Mouse (Mus musculus) midbrain, postnatal 0 days (tissue): Measurements from ENCODE around the gene Nras. TPM values are rescaled to one million over a fixed set of nuclear protein-coding genes. Genes with fewer than 3 reads are reported as not detected.

Source experiments
- ATAC-seq: fragments of 200-750 bp; cut with Nextera tagmentation; 2 replicates; pipeline ENCODE4 v1.8.0; 2017; ENCODE audit warnings: moderate number of reproducible peaks, mild to moderate bottlenecking, moderate TSS enrichment, moderate library complexity; ENCODE audit not compliant: low FRiP score
- DNase-seq: peaks from one replicate; pipeline ENCODE4 v3.0.0-alpha.2; 2015; ENCODE audit warnings: low spot score
- H3K27ac ChIP-seq: fragments of 300-500 bp; sonication (generic); 2 replicates; pipeline ENCODE4 v1.5.1; 2014; ENCODE audit warnings: low read depth, mild to moderate bottlenecking, low read length, mixed read lengths
- H3K27me3 ChIP-seq: fragments of 300-500 bp; sonication (generic); 2 replicates; pipeline ENCODE4 v1.6.1; 2014; ENCODE audit warnings: low read length, control low read depth, mixed read lengths; ENCODE audit not compliant: insufficient read depth
- H3K36me3 ChIP-seq: fragments of 300-500 bp; sonication (generic); 2 replicates; pipeline ENCODE4 v1.6.1; 2014; ENCODE audit warnings: low read length, control low read depth, mixed read lengths; ENCODE audit not compliant: insufficient read depth
- H3K4me1 ChIP-seq: fragments of 300-500 bp; sonication (generic); 2 replicates; pipeline ENCODE4 v1.6.1; 2014; ENCODE audit warnings: mild to moderate bottlenecking, control low read depth, antibody characterized with exemption, low read length, mixed read lengths; ENCODE audit not compliant: insufficient read depth
- H3K4me2 ChIP-seq: fragments of 300-500 bp; sonication (generic); 2 replicates; pipeline ENCODE4 v1.6.1; 2014; ENCODE audit warnings: low read depth, mild to moderate bottlenecking, low read length, mixed read lengths; ENCODE audit not compliant: poor library complexity, severe bottlenecking
- H3K4me3 ChIP-seq: fragments of 300-500 bp; sonication (generic); 2 replicates; pipeline ENCODE4 v1.5.1; 2014; ENCODE audit warnings: low read depth, mild to moderate bottlenecking, low read length, moderate library complexity
- H3K9ac ChIP-seq: fragments of 300-500 bp; sonication (generic); replicated peaks from 2 replicates; pipeline ENCODE4 v1.6.1; 2014; ENCODE audit warnings: mild to moderate bottlenecking, low read length, moderate library complexity, mixed read lengths; ENCODE audit not compliant: poor library complexity, severe bottlenecking
- H3K9me3 ChIP-seq: fragments of 300-500 bp; sonication (generic); 2 replicates; pipeline ENCODE4 v1.6.1; 2016; ENCODE audit warnings: low read length, control low read depth
- CTCF ChIP-seq: IDR thresholded peaks from 2 replicates; pipeline ENCODE4 v1.5.1; 2016; ENCODE audit warnings: antibody characterized with exemption, mild to moderate bottlenecking
- WGBS: fragments of 180-500 bp; shearing (Covaris S2); extraction: QIAGEN DNeasy Blood & Tissue Kit; methylation state at CpG from one replicate; pipeline ENCODE4 v1.1.7; 2014; 5-methylcytosine and 5-hydroxymethylcytosine counted together
- polyA plus RNA-seq: library from polyadenylated mRNA; unstranded; fragments of >200 nt; fragmentation: Nextera tagmentation; extraction: Ambion mirVana; gene quantifications from 2 replicates; pipeline ENCODE4 v1.2.1, GENCODE M21; 2015
- total RNA-seq: library from RNA; depleted of rRNA; stranded (reverse); fragments of >200 nt; gene quantifications from 2 replicates; pipeline ENCODE4 v1.2.3, GENCODE M21; 2014; rRNA removed

The Nras gene
- 51.3 and 60.3 TPM in 2 replicates for total RNA-seq
- polyA plus RNA-seq: 60.3 and 67.9 TPM in 2 replicates

DNA sequence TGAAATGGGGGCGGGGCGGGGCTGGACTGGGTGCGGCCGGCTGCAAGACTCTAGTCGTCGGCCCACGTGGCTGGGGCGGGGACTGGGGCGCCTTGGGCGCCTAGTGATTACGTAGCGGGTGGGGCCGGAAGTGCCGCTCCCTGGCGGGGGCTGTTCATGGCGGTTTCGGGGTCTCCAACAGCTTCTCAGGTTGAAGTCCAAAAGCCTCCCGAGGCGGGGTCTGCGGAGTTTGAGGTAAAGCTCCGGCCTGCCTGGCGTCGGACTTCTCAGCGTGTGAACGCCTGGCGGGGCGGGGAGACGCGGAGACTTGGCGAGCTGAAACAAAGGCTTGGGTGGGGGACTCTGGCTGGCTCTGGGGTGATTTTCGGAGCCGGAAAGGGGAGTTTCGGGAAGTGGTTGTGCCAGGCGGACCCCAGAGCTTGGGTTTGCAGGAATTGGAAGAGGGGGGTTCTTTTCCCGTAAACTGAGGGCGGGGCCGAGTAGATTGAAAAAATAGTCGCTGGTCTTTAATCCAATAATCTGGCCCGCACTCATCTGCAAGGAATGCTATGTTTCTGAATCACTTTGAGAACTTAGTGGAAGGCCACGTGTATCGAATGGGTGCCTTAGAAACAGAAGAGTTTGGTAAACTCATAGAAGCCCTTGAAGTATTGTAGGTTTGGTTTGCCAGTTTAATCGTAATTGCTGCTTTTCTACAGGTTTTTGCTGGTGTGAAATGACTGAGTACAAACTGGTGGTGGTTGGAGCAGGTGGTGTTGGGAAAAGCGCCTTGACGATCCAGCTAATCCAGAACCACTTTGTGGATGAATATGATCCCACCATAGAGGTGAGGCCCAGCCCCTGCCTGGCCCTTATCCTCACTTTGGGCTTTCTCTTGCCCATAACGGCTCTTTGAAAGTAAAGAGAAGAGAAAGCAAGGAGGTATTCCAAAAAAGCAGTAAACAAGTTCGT is at the start of gene Nras:
Gene Nras (plus strand): TSS at position 79 of the 951 bp plus-strand sequence.
- Histone ChIP-seq H3K27me3 (no peaks in the 10 kb centered on the region), H3K36me3 (peaks cover 47% of the 10 kb centered on the region), H3K27ac (peak within 1 kb of the TSS; percentile 79), H3K4me1 (no peaks in the 10 kb centered on the region), H3K9me3 (no peaks in the 10 kb centered on the region), H3K4me3 (peak within 1 kb of the TSS; percentile 69), H3K4me2 (peak within 1 kb of the TSS; percentile 66), H3K9ac (peak within 1 kb of the TSS; percentile 81)
- peak; percentile 97 for DNase-seq
- peak; percentile 99 for ATAC-seq
- 0 out of 2 replicates have a peak, but pooled peaks have one; percentile 3 for TF ChIP-seq CTCF
- 3% methylated on average over 46 of the region's 46 CpGs for WGBS

DNA sequence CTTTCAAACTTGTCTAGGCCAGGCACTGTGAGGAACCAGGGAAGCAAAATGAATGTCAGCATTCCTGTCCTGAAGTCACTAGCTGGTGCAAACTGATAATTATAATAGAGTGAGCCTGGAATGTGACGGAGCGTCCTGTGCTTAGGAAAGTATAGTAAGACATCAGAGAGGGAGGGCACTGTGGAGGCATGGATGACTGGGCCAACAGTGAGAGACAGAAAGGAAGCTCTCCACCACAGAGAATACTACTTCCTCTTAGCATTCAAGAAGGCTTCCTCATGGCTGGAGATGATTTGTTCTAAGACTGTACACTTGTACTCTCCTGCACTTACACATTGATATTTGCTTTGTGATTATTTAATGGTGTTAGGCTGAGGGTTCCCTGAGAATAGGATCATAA is 40.7 kb upstream of the Nras start:
- H3K4me3 ChIP-seq: no peak overlapping the region
- no peaks in the 10 kb centered on the region for H3K9me3 ChIP-seq
- no peak overlapping the region for H3K9ac ChIP-seq
- DNase-seq (no peak), ATAC-seq (no peak)
- TF ChIP-seq CTCF: no peak
- no peaks in the 10 kb centered on the region for H3K36me3 ChIP-seq
- H3K27ac ChIP-seq: no peak overlapping the region
- H3K4me1 ChIP-seq: peaks cover 4% of the 10 kb centered on the region; the same call in 1 of the 2 replicates
- no peaks in the 10 kb centered on the region for H3K27me3 ChIP-seq
- H3K4me2 ChIP-seq: no peak overlapping the region
- WGBS: 62% methylated on average over 2 of the region's 2 CpGs

DNA sequence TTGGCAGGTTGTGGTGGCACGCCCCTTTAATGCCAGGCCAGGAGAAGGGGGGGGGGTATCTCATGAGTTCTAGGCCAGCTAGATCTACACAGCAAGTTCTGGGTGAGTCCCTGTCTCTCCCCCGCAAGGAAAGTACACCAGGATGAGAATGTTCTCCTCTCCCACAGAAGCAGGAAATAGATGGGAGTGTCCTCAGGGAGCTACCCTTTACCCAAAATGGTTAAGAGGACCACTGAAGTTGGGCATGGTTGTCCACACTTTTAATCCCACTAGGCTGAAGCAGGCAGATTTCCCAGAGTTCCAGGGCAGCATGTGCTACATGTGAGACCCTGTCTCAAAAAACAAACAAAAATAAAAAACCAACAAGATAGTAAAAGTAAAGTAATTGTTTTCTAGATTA is 38.6 kb upstream of the Nras start:
- no peak overlapping the region for H3K9ac ChIP-seq
- H3K36me3 ChIP-seq: no peaks in the 10 kb centered on the region
- no peaks in the 10 kb centered on the region for H3K9me3 ChIP-seq
- H3K4me2 ChIP-seq: peak overlapping the region; percentile 43; the same call in 1 of the 2 replicates
- TF ChIP-seq CTCF: no peak
- DNase-seq: no peak
- H3K4me3 ChIP-seq: no peak overlapping the region
- no peak for ATAC-seq
- WGBS: 95% methylated on average over 2 of the region's 2 CpGs
- H3K27me3 ChIP-seq: no peaks in the 10 kb centered on the region
- no peak overlapping the region for H3K27ac ChIP-seq
- H3K4me1 ChIP-seq: peaks cover 4% of the 10 kb centered on the region; the same call in 1 of the 2 replicates

DNA sequence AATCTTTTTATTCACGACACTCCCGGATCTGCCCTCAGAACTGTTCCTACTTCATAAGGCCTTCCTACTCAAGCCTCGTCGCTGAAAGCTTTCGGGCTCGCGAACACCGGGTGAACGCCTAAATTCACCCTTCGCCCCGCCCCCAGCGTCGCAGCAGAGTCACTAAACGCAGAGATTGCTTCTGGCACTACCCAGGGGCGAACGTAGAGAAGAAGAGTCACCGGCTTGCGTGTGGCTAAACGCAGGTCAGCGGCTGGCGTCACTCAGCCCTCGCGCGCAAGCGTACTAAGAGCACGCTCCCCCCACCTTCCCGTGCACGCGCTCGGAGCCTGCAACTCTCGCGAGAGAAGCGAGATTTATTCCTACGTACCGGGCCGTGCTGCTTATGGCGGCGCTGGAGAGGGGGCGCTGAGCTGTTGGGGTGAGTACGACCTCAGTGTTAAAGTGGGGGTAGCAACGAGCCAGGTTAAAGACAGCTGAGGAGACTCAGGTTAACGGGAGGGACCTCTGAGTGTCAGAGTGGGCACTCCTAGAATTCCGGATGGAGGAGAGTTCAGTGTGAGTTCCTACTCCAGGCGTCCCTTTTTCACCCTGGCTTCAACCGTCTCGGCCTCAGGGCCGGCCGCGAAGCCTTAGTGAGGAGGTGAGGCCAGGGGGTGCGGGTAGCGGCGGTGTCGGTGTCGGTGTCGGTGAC is 37.7 kb upstream of the Nras start, which contains the start of gene Csde1:
Gene Csde1 (plus strand): TSS at position 178 of the 694 bp plus-strand sequence.
- ATAC-seq (peak; percentile 97), DNase-seq (peak; percentile 99)
- Histone ChIP-seq H3K36me3 (no peaks in the 10 kb centered on the region), H3K27me3 (no peaks in the 10 kb centered on the region), H3K4me3 (peak within 1 kb of the TSS; percentile 61), H3K4me1 (peaks cover 4% of the 10 kb centered on the region; the same call in 1 of the 2 replicates), H3K9ac (peak within 1 kb of the TSS; percentile 78), H3K9me3 (no peaks in the 10 kb centered on the region), H3K4me2 (peak within 1 kb of the TSS; percentile 65), H3K27ac (peak within 1 kb of the TSS; percentile 93)
- TF ChIP-seq CTCF: peak; percentile 56
- under 1% methylated on average over 55 of the region's 55 CpGs for WGBS

DNA sequence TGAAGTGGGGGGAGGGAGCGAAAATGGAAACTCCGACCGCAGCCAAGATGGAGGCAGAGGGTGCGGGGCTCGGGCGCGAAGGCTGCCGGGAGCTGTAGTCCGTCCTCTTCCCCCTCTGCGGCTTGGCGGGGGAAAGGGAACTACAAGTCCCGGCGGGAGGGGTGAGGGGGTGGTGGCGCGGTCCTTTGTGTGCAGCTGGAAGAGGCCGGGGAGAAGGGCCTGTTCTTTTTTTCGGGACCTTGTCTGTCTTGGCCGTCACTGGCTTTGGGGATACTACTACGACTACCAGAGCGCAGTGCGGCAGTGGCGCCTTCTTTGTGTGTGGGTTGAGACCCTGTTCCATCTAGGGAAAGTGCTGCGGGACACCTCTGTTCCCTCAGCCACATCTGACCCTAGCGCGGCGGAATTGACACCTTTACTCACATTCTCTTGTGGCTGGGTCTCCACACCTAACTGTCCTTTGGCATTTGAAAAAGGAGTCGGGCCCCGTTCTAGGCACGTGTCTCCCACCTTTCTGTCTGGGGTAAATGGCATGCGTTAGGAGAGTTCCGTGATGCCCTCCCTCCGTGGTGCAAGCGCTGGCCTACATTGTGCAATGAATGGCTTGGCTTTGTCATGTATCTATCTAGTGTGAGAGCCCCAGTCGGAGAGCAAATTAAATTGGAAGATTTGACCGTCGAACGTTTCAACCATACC is 37.0 kb upstream of the Nras start:
- Histone ChIP-seq H3K36me3 (no peaks in the 10 kb centered on the region), H3K4me1 (peaks cover 4% of the 10 kb centered on the region; the same call in 1 of the 2 replicates), H3K9ac (peak overlapping the region; percentile 78), H3K4me3 (peak overlapping the region; percentile 61), H3K27me3 (no peaks in the 10 kb centered on the region), H3K9me3 (no peaks in the 10 kb centered on the region), H3K27ac (peak overlapping the region; percentile 93), H3K4me2 (peak overlapping the region; percentile 65)
- WGBS: under 1% methylated on average over 33 of the region's 37 CpGs
- DNase-seq (peak; percentile 94), ATAC-seq (peak; percentile 95)
- TF ChIP-seq CTCF: no peak
